Mouse (Mus musculus) mouse embryonic stem cell (cell line): ENCODE results near the gene Pmis2.

Source experiments
- in situ Hi-C, 2 experiments: fragments of 300-500 bp; cut with MboI; formaldehyde crosslinking; loops; 1 replicate in 1 of 2; 3 replicates in 1 of 2; pipeline ENCODE4 v1.14.3; 2019 to 2020; ENCODE audit warnings: low sequenced_read_pairs in 2 of 2, low pct_unique_long_range_greater_than_20kb in 1 of 2, mixed read lengths in 1 of 2; ENCODE audit not compliant: unreplicated experiment in 1 of 2

Gene Pmis2

DNA sequence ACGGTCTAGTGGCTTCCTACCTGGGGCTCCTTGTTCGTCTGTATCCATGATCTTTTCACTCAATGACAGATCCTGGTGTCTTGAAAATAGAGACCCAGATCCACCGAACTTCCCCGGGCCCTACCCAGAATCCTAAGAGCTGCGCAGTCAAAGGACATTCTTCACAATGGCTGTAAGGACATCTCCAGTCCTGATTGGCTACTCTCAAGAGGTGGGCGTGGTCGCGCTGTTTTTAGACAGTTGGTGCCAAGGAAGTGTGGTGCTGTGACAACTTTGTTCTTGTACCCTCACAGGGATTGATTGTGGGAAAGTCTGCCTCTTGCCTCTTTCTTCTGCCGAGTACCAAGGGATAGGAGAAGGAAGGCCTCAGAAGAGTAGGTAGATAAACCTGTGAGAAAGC is at the start of gene Pmis2:
Gene Pmis2, minus strand, starts transcription at position 126 of the 400 bp plus-strand sequence.
- in situ Hi-C loops: no loop called here

DNA sequence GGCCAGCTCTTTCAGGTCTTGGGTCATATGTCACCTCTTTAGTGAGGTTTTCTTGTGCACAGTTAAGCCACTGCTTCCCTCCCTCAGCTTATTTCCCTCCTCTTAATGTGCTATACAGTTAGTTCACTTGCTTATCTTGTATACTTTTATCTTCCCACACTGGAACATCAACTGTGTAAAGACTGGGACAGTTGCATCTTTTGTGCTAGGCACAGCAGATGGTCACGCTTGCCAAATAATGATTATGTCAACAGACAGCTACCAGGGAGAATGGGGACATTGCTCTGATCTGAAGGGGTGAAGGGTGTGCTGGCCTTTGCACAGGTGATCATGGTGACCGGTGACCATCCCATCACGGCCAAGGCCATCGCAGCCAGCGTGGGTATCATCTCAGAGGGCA is 48.3 kb upstream of the Pmis2 start:
- in situ Hi-C loops: no loop called here

DNA sequence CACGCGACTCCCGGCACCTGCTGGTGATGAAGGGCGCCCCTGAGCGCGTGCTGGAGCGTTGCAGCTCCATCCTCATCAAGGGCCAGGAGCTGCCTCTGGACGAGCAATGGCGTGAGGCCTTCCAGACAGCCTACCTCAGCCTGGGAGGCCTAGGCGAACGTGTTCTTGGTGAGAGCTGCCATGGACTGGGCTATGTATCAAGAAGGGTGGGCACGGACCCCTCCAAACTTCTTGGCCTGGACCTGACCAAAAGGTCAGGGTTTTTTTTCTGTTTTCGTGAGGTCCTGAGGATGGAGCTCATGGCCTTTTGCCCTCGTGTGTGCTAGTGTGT is 46.3 kb upstream of the Pmis2 start:
- in situ Hi-C loops: no loop called here

DNA sequence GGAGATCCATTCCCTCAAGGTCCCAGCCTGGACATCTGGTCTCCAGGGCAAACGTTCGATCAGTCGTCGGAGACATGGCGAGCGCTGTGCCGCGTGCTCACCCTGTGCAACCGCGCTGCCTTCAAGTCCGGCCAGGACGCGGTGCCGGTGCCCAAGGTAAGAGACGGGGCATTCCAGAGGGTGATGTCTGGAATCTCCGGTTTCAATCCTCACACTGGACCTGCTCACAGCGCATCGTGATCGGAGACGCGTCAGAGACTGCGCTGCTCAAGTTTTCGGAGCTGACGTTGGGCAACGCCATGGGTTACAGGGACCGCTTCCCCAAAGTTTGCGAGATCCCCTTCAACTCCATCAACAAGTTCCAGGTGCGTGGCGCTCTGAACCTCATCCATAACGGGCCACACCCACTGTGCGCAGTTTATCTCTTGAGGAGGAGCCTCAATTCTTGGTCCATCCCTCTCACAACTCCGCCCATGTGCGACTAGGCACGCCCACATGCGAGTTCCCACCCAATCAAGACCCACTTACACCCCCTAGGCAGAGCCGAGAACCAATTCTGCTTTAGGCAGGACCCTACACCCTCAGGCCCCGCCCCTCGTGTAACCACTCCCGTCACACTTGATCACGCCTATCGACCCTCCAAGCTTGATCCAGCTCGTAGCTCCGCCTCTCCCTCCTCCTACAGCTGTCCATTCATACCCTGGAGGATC is 45.8 kb upstream of the Pmis2 start:
- in situ Hi-C loops: no loop called here

GRCm38 (mm10) chr7:30711942-30712341 is 40.5 kb upstream of the Pmis2 start, which contains the start of gene Atp4a:
Atp4a (plus strand) TSS chr7:30712209.
- in situ Hi-C loops: no loop called here

- in situ Hi-C loops: no loop called here
These were observed 36.0 kb upstream of the Pmis2 start for GRCm38 (mm10) chr7:30707441-30707840.

GRCm38 (mm10) chr7:30706214-30706882 is 34.9 kb upstream of the Pmis2 start:
- in situ Hi-C loops: no loop called here

DNA sequence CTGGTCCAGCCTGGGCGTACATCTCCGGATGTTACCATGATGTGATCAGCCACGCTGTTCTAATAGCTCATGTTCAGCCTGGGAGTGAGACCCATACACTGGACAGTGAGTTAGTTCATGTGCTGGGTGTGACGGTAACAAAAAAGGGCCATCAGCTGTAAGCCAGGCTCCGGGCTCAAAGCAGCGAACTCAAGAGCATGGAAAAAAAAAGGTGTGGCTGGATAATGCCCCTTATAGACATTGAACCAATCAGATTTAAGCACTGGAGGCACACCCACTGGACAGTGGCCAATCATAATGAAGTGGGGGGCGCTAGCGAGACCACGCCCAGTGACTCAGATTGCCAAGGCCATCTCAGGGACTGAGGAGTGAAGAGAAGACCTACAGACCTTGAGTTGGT is 27.2 kb upstream of the Pmis2 start, which contains the start of gene 2200002J24Rik:
Gene 2200002J24Rik, plus strand, starts transcription at position 338 of the 400 bp plus-strand sequence.
- in situ Hi-C loops: no loop called here

DNA sequence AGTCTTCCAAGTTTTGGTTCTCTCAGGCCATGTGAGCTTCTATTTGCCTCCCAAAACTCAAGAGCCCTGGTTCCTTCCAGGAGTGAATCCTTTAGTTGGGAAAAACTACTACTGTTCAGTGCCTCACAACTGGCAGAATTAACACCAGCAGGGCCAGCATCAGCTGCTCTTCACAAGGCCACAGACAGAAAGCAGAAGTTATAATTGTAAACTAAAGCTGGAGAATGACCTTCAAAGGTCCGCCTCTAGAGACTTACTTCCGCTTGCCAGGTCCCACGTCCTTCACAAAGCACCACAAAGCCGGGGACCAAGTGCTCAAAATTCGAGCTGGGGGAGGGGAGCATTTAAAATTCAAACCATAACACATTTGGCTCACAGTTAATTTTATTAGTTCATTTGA is 26.7 kb upstream of the Pmis2 start:
- in situ Hi-C loops: no loop called here

GRCm38 (mm10) chr7:30688325-30688724 is 16.9 kb upstream of the Pmis2 start:
- in situ Hi-C loops: no loop called here

DNA sequence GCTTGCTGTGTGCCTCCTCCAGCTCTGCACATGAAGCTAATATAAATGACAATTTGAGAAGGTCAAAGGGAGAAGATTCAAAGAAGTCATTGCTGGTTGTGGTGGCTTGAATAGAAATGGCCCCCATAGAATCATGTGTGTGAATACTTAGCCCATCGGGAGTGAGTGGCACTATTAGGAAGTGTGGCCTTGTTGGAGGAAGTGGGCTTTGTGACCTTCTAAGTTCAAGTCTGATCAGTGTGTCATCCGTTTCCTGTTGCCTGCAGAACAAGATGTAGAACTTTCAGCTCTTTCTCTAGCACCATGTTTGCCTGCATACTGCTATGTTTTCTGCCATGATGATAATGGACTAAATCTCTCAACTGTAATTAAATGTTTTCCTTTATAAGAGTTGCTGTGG is 12.0 kb upstream of the Pmis2 start:
- in situ Hi-C loops: no loop called here

DNA sequence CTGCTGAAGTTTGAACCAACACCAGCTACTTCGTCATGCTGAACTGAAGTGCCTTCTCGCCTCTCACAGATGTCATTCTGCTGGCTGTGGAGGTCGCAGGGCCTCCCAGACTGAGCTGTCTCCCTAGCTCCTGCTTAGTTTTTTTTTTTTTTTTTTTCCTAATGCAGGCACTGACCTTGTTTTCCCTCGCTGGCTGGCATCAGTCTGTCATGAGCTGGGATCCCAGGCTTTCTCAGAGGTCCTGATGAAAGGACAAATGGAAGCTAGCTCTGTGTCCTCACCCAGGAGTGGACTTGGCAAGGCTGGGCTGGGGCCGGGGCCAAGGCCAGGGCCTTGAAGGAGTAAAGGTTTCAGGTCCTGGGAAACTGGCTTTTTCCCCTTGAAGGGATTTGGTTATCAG is 10.5 kb upstream of the Pmis2 start:
- in situ Hi-C loops: no loop called here

- in situ Hi-C loops: no loop called here
These were observed 7.0 kb upstream of the Pmis2 start for GRCm38 (mm10) chr7:30678263-30678975.

- in situ Hi-C loops: no loop called here
These were observed 2.2 kb downstream of the Pmis2 start for GRCm38 (mm10) chr7:30669229-30669628.

DNA sequence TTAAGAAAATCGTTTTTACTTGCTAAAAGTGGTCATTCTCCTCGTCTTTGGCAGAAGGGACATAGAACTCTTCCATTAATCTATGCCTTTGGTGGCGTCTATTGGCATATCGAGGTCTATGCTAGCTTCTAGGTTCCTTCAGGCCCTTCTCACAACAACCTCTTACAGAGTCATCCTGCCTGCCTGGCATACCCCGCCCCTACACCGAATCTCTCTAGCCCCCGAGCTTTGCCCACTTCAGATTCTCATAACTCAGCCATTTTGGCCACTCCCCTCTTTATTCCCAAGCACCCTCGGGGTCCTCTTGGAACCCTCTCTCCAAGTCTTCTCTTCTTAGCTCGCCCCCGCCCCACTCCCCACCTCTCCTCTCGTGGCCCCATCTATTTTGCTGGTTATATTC is 6.1 kb downstream of the Pmis2 start:
- in situ Hi-C loops: no loop called here

DNA sequence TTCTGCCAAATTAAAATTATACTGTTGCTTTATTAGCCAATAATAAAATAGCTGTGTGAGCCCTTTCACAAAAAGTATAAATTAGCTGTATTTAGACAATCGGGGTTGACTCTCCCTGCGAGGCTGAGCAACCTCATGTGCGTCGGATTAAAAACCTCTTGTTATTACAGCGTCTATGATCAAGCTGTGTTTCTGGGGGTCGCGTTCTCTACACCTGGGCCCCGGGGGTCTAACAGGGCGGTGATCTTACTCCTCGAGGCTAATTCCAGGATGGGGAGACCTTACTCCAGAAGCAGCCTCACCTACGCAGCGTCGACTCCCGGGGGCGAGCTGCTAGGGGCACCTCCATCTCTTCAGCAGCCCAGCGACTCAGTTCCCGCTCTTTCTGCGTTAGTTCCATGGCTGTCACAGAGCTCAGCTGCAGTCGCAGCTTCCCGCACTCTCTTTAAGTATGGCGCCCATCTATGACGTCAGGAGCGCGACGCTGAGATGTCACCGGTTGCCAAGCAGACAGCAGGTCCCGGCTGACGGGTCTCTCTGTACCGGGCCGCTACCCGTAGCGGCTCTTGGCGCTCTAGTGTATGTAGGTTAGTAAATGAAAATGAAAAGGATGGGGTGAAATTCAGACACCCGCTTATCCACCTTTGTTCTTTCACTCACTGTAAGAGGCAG is 6.7 kb downstream of the Pmis2 start, which contains the start of gene Haus5:
Gene Haus5, minus strand, starts transcription at position 466 of the 672 bp plus-strand sequence.
- in situ Hi-C loops: no loop called here

- in situ Hi-C loops: no loop called here
These were observed 21.5 kb downstream of the Pmis2 start, which contains the start of gene Rbm42 for GRCm38 (mm10) chr7:30649591-30650540. Rbm42 (minus strand) TSS chr7:30650317.

GRCm38 (mm10) chr7:30639083-30639482 is 32.3 kb downstream of the Pmis2 start:
- in situ Hi-C loops: no loop called here
